18 mouse cellular contexts compared by ENCODE assay signal in genomic region chr10:121421023-121421422, GRCm38 (mm10). TPM values are rescaled to one million over a fixed set of nuclear protein-coding genes. Genes with fewer than 3 reads are reported as not detected.
A peak's percentile ranks its signal among the peaks of the same experiment; 100 is the strongest.
DNase-seq lines count a peak whose midpoint lies in the region; ATAC-seq and TF ChIP-seq lines count a peak whose summit lies in the region.
"Had no signal": no experiment of that assay in that cellular context is flagged by ENCODE, and none has a peak within 500 bp of the region (broad histone marks: within the 10 kb centered on the region; RNA-seq: fewer than 3 reads in every experiment).

No protein-coding gene starts in this region.

- no peaks in the 10 kb centered on the region for H3K36me3 ChIP-seq in kidney, postnatal 0 days (ENCODE audit: insufficient read depth, low read length)
- no peaks in the 10 kb centered on the region for H3K36me3 ChIP-seq in midbrain, embryonic 15.5 days (replicated peaks)
- H3K36me3 ChIP-seq: midbrain, embryonic 10.5 days had no signal

- peaks cover 45% of the 10 kb centered on the region for H3K4me1 ChIP-seq in kidney, postnatal 0 days (replicated peaks; ENCODE audit: insufficient read depth, low read length)
- peaks cover 21% of the 10 kb centered on the region for H3K4me1 ChIP-seq in midbrain, embryonic 15.5 days
- peaks cover 14% of the 10 kb centered on the region; the same call in 1 of the 2 replicates for H3K4me1 ChIP-seq in cerebellum, adult 2 months (ENCODE audit: control insufficient read depth, insufficient read depth, low read length)

- ATAC-seq in kidney, postnatal 0 days (replicated peaks; ENCODE audit: low FRiP score, low read depth): no peak
- ATAC-seq in midbrain, embryonic 15.5 days (replicated peaks): no peak
- ATAC-seq: forebrain, embryonic 14.5 days; hindbrain, postnatal 0 days had no signal

- TF ChIP-seq CTCF in kidney, postnatal 0 days (IDR thresholded peaks at IDR 0.05; ENCODE audit: low read depth): no peak
- TF ChIP-seq CTCF in cerebellum, adult 2 months (IDR thresholded peaks at IDR 0.05; ENCODE audit: borderline replicate concordance, insufficient read depth, low read depth, low read length): no peak

- no peak overlapping the region for H3K9ac ChIP-seq in kidney, postnatal 0 days (ENCODE audit: low read depth, low read length)
- H3K9ac ChIP-seq in midbrain, embryonic 15.5 days: no peak overlapping the region

- WGBS in kidney, postnatal 0 days: 50% methylated on average over 9 of the region's 9 CpGs
- 78% methylated on average over 9 of the region's 9 CpGs for WGBS in midbrain, embryonic 15.5 days
- 64% methylated on average over 9 of the region's 9 CpGs for WGBS in cerebellum, adult 2 months

- no peaks in the 10 kb centered on the region for H3K9me3 ChIP-seq in kidney, postnatal 0 days (replicated peaks; ENCODE audit: low read length)
- no peaks in the 10 kb centered on the region for H3K9me3 ChIP-seq in midbrain, embryonic 15.5 days
- H3K9me3 ChIP-seq: midbrain, embryonic 10.5 days had no signal

- no peaks in the 10 kb centered on the region for H3K27me3 ChIP-seq in kidney, postnatal 0 days (ENCODE audit: insufficient read depth, low read length)
- no peaks in the 10 kb centered on the region for H3K27me3 ChIP-seq in midbrain, embryonic 15.5 days (replicated peaks)
- no peaks in the 10 kb centered on the region for H3K27me3 ChIP-seq in cerebellum, adult 2 months (ENCODE audit: control insufficient read depth, insufficient read depth, low read length)

- DNase-seq in heart, adult 18-20 months: peak; percentile 36 to 50
- DNase-seq in heart, postnatal 36 days: no peak
- DNase-seq in kidney, postnatal 0 days (ENCODE audit: low spot score): no peak
- no peak for DNase-seq in kidney, adult 8-10 months
- peak; percentile 39 for DNase-seq in Muller cell, postnatal 12 days (ENCODE audit: inconsistent ontology term)
- DNase-seq in gonadal fat pad, adult 2 months (ENCODE audit: low read depth): peak; percentile 81
- DNase-seq in cerebellum, adult 2 months: no peak
- DNase-seq: adrenal gland, postnatal 10 days; B cell, adult 2 months; cerebellum, adult 8-10 months; kidney, adult 11 months; left cerebral cortex, postnatal 4 days; right cerebral cortex, postnatal 14 days had no signal

- intact Hi-C loops in heart, postnatal 36 days (cut with DNase I): no loop called here

- H3K4me2 ChIP-seq in kidney, postnatal 0 days (ENCODE audit: low read length): no peak overlapping the region
- no peak overlapping the region for H3K4me2 ChIP-seq in midbrain, embryonic 15.5 days
- H3K4me2 ChIP-seq: liver, embryonic 11.5 days had no signal

- H3K27ac ChIP-seq in kidney, postnatal 0 days: 0 out of 2 replicates have a peak overlapping the region, but pooled peaks have one; percentile 42
- no peak overlapping the region for H3K27ac ChIP-seq in midbrain, embryonic 15.5 days
- H3K27ac ChIP-seq in cerebellum, adult 2 months (ENCODE audit: insufficient read depth, low read length): no peak overlapping the region
- H3K27ac ChIP-seq: midbrain, embryonic 10.5 days had no signal

- TF ChIP-seq POLR2A in cerebellum, adult 2 months (IDR thresholded peaks at IDR 0.05; ENCODE audit: borderline replicate concordance, insufficient read depth, low read length): no peak

- no peak overlapping the region for H3K4me3 ChIP-seq in kidney, postnatal 0 days (replicated peaks; ENCODE audit: low read depth, low read length)
- H3K4me3 ChIP-seq in midbrain, embryonic 15.5 days: no peak overlapping the region
- no peak overlapping the region for H3K4me3 ChIP-seq in cerebellum, adult 2 months (replicated peaks; ENCODE audit: insufficient read depth, low read depth, low read length)
- H3K4me3 ChIP-seq: midbrain, embryonic 10.5 days had no signal

RNA-seq across cellular contexts. Expression of gene Rassf3, which starts 55.1 kb away (rescaled TPM):
- total RNA-seq in heart, adult 18-20 months (2021): 100 to 1,000 TPM; 131 to 138 TPM
- 100 to 1,000 TPM; 125 to 140 TPM for total RNA-seq in heart, postnatal 36 days (2021)
- polyA plus RNA-seq in kidney, postnatal 0 days (2015; fragmentation: Nextera tagmentation; extraction: Ambion mirVana): 11.9 and 12.5 TPM in 2 replicates
- polyA plus RNA-seq in gonadal fat pad, adult 2 months (2012; rRNA removed): 33.3 and 37.5 TPM in 2 replicates
- 4.2 and 4.4 TPM in 2 replicates for polyA plus RNA-seq in midbrain, embryonic 15.5 days (2015; fragmentation: Nextera tagmentation; extraction: Ambion mirVana)
- polyA plus RNA-seq in cerebellum, adult 2 months (2012; rRNA removed): 16.5 and 17.8 TPM in 2 replicates

RNA-seq across cellular contexts. Expression of gene Gns, which starts 56.1 kb away (rescaled TPM):
- total RNA-seq in heart, adult 18-20 months (2021): 10 to 100 TPM; 89.4 to 92.1 TPM
- 10 to 100 TPM; 82.1 to 83.5 TPM for total RNA-seq in heart, postnatal 36 days (2021)
- 62.3 and 63.2 TPM in 2 replicates for polyA plus RNA-seq in kidney, postnatal 0 days (2015; fragmentation: Nextera tagmentation; extraction: Ambion mirVana)
- 91.2 and 161 TPM in 2 replicates for polyA plus RNA-seq in gonadal fat pad, adult 2 months (2012; rRNA removed)
- polyA plus RNA-seq in midbrain, embryonic 15.5 days (2015; fragmentation: Nextera tagmentation; extraction: Ambion mirVana): 38.8 and 40.7 TPM in 2 replicates
- 48.6 and 49.2 TPM in 2 replicates for polyA plus RNA-seq in cerebellum, adult 2 months (2012; rRNA removed)

Comparison
In these comparisons a context has a peak if more than half of its experiments do, and no peak if none do; other contexts are left out.
1. DNase-seq: peak in heart, adult 18-20 months (2 of 2), Muller cell, postnatal 12 days (single experiment) and gonadal fat pad, adult 2 months (single experiment); none in heart, postnatal 36 days (0 of 2), kidney, postnatal 0 days (single experiment), kidney, adult 8-10 months (0 of 2) and cerebellum, adult 2 months (0 of 2).